Mouse (Mus musculus) layer of hippocampus, adult 18-20 months (tissue): ENCODE data around the gene Pex1. TPM values are rescaled to one million over a fixed set of nuclear protein-coding genes. Genes with fewer than 3 reads are reported as not detected.
A peak's percentile ranks its signal among the peaks of the same experiment; 100 is the strongest.
"Not testable (repeated sequence)": the region's sequence is repeated elsewhere in the genome, so short reads cannot be mapped to it uniquely, and the experiment has no call there.

ENCODE experiments used
- DNase-seq, 2 experiments: peaks; one replicate each; pipeline ENCODE4 v3.0.0; 2022; ENCODE audit warnings: low spot score in 2 of 2
- microRNA-seq, 2 experiments: library from miRNA; unstranded; fragments of <30 nt; microRNA quantifications; one replicate each; pipeline ENCODE4 v1.2.0; 2021
- total RNA-seq, 2 experiments: library from RNA; stranded (reverse); gene quantifications; 2 replicates each; pipeline ENCODE4 v1.2.3; 2021

The Pex1 gene
- total RNA-seq, 2 experiments from 2014 or later = 23.9 to 24.7 TPM

GRCm38 (mm10) chr5:3644621-3645020 lies 48.8 kb downstream of the Pex1 start:
- no peak for DNase-seq

GRCm38 (mm10) chr5:3645326-3645725 lies 49.5 kb downstream of the Pex1 start:
- DNase-seq = no peak

DNA sequence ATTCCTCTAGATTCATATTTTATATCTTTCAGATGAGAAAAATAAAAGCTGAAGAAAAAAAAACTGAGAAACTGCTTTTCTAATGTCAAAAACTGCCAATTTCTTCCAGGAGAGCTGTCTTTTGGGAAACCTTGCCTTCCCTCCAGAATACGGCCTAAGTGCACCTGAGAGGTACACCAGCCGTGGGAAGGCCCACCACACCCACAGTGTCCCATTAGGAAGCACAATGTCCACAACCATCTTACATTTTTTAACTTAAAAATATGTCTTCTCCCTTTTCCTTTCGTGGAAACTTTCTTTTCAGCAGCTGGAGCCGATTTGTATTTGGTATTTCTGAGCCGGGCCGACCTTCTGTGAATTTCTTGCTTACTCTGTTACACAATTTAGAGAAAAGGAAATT lies 50.7 kb downstream of the Pex1 start:
- no peak for DNase-seq

- DNase-seq = peak in 1 of 2 experiments; percentile 67
Measured at GRCm38 (mm10) chr5:3646991-3647707, 51.3 kb downstream of the Pex1 start.

- peak; percentile 64 to 88 for DNase-seq
Measured at GRCm38 (mm10) chr5:3647708-3648121, 51.8 kb downstream of the Pex1 start.

GRCm38 (mm10) chr5:3648206-3648848 lies 52.5 kb downstream of the Pex1 start:
- no peak for DNase-seq

- DNase-seq = no peak
Measured at GRCm38 (mm10) chr5:3648849-3649210, 53.0 kb downstream of the Pex1 start.

GRCm38 (mm10) chr5:3650881-3651280 lies 55.0 kb downstream of the Pex1 start, which contains the start of gene Tmbim7:
Gene Tmbim7, plus strand, starts transcription at chr5:3651181.
- DNase-seq = no peak

DNA sequence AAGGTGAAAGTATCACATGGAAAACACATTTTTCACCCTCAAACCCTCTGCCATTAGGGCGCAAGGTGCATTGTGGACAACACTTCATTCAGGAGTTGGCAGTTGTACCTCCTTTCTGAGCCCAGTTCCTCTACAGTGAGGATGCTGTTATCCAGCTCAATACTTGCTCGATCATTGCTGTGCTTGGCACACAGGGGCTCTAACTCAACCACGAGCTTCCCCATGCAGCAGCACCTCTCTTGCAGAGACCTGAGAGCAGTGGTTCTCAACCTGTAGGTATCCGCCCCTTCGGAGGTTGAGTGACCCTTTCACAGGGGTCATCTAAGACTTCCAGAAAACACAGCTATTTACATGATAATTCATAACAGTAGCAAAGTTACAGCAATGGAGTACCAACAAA lies 55.8 kb downstream of the Pex1 start:
- DNase-seq = no peak

GRCm38 (mm10) chr5:3652903-3653575 lies 57.2 kb downstream of the Pex1 start:
- DNase-seq = not testable (repeated sequence)

- DNase-seq = no peak
Measured at GRCm38 (mm10) chr5:3653801-3654200, 57.9 kb downstream of the Pex1 start.

DNA sequence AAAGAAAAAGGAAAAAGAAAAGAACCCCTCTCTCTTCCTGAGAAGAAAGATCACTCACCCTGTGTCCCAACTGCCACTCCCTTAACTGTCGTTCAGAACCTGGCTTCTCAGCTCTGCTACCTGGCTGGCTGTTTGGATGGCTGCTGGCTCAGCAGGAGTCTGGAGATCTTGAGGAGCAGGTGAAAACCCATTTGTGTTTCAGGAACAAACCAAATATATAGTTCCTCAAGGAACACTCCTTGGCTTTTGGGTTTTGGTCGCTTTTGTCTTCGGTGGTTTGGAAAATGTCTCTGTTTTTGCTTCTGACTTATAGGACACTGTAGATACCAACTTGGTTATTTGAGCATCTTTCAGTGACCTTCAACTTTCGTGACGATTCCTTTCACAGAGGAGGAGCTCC lies 61.2 kb downstream of the Pex1 start, which contains the start of gene Gatad1:
Gene Gatad1, minus strand, starts transcription at position 101 of the 400 bp plus-strand sequence.
- DNase-seq = no peak

DNA sequence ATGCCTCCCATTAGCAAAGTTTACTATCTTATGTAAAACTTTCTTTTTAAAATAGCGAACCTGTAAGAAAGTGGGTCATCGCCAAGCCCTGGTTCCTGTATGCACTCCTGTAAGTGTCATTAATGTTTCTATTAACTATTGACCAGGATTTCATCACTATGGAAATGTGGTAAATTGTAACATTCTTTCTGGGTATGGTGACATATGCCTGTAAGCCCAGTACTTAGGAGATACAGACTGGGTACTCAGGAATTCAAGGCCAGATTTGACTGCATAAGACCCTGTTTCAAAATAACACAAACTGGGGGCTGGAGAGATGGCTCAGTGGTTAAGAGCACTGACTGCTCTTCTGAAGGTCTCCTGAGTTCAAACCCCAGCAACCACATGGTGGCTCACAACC lies 69.4 kb downstream of the Pex1 start:
- DNase-seq = no peak

- no peak for DNase-seq
Measured at GRCm38 (mm10) chr5:3666585-3666984, 70.7 kb downstream of the Pex1 start.

DNA sequence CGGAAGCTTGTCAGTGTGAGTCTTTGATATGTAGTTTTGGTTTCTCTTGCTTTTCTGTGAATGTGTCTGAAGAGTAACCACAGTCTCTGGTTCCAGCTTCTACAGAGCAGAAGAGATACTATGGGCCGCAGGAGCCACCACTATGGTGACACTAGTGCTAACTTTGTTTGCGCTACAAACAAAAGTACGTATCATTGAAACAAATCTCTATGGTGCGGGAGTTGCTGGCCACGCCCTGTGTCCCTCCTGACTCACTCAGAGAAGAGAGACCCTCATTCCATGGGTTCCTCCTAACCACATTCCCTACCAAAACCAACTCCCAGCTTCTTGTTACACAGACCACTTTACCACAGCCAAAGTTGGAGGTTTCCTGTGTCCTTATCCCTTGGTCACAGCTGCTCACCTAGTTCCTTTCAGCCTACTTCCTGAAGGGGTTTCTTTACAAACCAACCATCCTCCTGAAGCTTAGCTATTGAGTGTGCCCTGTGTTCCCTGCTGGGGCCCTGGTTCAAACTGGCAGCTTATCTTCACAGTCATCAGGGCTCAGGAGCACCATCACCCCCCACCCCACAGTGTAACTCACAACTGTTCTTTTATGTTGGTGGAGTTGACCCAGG lies 74.2 kb downstream of the Pex1 start:
- no peak for DNase-seq

Small RNAs within 50 kb of the gene (microRNA-seq; reads per million reads assigned to microRNA genes)
- gene Gm26238 = 0 reads per million in 2 experiments

Other genes starting within 250 kb of the Pex1 start
- gene Fam133b, start 52.2 kb upstream of the Pex1 start, total RNA-seq = 10 to 100 TPM; 42.9 to 44.1 TPM
- gene 1700109H08Rik, start 24.5 kb upstream of the Pex1 start, total RNA-seq = 1 to 10 TPM; 4.7 to 4.9 TPM
- gene Rbm48, start 519 bp downstream of the Pex1 start, total RNA-seq = 10 to 100 TPM; 12.6 to 13.9 TPM
- gene Tmbim7, start 55.1 kb downstream of the Pex1 start, total RNA-seq = not detected
- gene Gatad1, start 61.1 kb downstream of the Pex1 start, total RNA-seq = 100 to 1,000 TPM; 103 to 108 TPM
- gene Ankib1, start 206.9 kb downstream of the Pex1 start, total RNA-seq = 100 to 1,000 TPM; 124 TPM
- 10 to 100 TPM; 48.8 to 53.9 TPM for gene Krit1, start 207.1 kb downstream of the Pex1 start, total RNA-seq
- under 1 TPM; 0.17 to 0.33 TPM for gene Lrrd1, start 249.1 kb downstream of the Pex1 start, total RNA-seq